Comparison of ENCODE assay signal across 8 mouse cellular contexts in genomic region chr2:5715054-5715410, GRCm38 (mm10). TPM values are rescaled to one million over a fixed set of nuclear protein-coding genes. Genes with fewer than 3 reads are reported as not detected.
DNase-seq lines count a peak whose midpoint lies in the region; ATAC-seq and TF ChIP-seq lines count a peak whose summit lies in the region.

No protein-coding gene starts in this region.

- no peaks in the 10 kb centered on the region for H3K36me3 ChIP-seq in thymus, adult 2 months (ENCODE audit: control insufficient read depth, insufficient read depth, low read length)
- H3K36me3 ChIP-seq in limb, embryonic 15.5 days: no peaks in the 10 kb centered on the region

- no peak overlapping the region for H3K27ac ChIP-seq in thymus, adult 2 months (ENCODE audit: control insufficient read depth, insufficient read depth, low read length)
- peak overlapping the region; percentile 69; the same call in 1 of the 2 replicates for H3K27ac ChIP-seq in limb, embryonic 15.5 days

- no peak for DNase-seq in frontal cortex, postnatal 25 days (ENCODE audit: low spot score in 2 of 2)
- no peak for DNase-seq in thymus, adult 2 months
- DNase-seq in thymus, postnatal 25 days: no peak
- no peak for DNase-seq in left cerebral cortex, adult 11 months (ENCODE audit: low spot score)
- no peak for DNase-seq in spleen, postnatal 36 days (ENCODE audit: low spot score in 2 of 2)
- DNase-seq in kidney, adult 18-20 months: no peak

- H3K4me3 ChIP-seq in thymus, adult 2 months (ENCODE audit: control insufficient read depth, insufficient read depth, low read length): peak overlapping the region; percentile 91
- H3K4me3 ChIP-seq in limb, embryonic 15.5 days: peak overlapping the region; percentile 59

- 0 out of 2 replicates have a peak, but pooled peaks have one; percentile 0 for ATAC-seq in frontal cortex, adult (ENCODE audit: low TSS enrichment)
- no peak; the same call in 1 of the 2 replicates for ATAC-seq in limb, embryonic 15.5 days (ENCODE audit: insufficient number of reproducible peaks, low FRiP score, low TSS enrichment, low read depth)

- no peak for TF ChIP-seq POLR2A in thymus, adult 2 months (IDR thresholded peaks at IDR 0.05; ENCODE audit: control insufficient read depth, extremely low read depth, insufficient read depth, low read length, poor library complexity)

- H3K4me1 ChIP-seq in thymus, adult 2 months (replicated peaks; ENCODE audit: control insufficient read depth, insufficient read depth, low read length): peaks cover 22% of the 10 kb centered on the region
- H3K4me1 ChIP-seq in limb, embryonic 15.5 days: peaks cover 21% of the 10 kb centered on the region

- TF ChIP-seq CTCF in thymus, adult 2 months (IDR thresholded peaks at IDR 0.05; ENCODE audit: borderline replicate concordance, control insufficient read depth, extremely low read depth, insufficient read depth, low read length, poor library complexity): no peak

- peak overlapping the region; percentile 56; the same call in 1 of the 2 replicates for H3K9ac ChIP-seq in limb, embryonic 15.5 days

- H3K27me3 ChIP-seq in thymus, adult 2 months (ENCODE audit: control insufficient read depth, insufficient read depth, low read length): no peaks in the 10 kb centered on the region
- peaks cover 26% of the 10 kb centered on the region for H3K27me3 ChIP-seq in limb, embryonic 15.5 days

- H3K4me2 ChIP-seq in limb, embryonic 15.5 days: peak overlapping the region; percentile 99

- 0 out of 2 replicates have a peak, but pooled peaks cover 3% of the 10 kb centered on the region for H3K9me3 ChIP-seq in limb, embryonic 15.5 days

- WGBS in thymus, adult 2 months: 3% methylated on average over 19 of the region's 19 CpGs
- WGBS in limb, embryonic 15.5 days: 2% methylated on average over 19 of the region's 19 CpGs

RNA-seq across cellular contexts. Expression of gene Camk1d, which starts 0.7 kb away (rescaled TPM):
- polyA plus RNA-seq in thymus, adult 2 months (2012; rRNA removed): 13.2 and 25.6 TPM in 2 replicates
- 8.4 and 9.0 TPM in 2 replicates for polyA plus RNA-seq in limb, embryonic 15.5 days (2015; fragmentation: Nextera tagmentation; extraction: Ambion mirVana)
